Mouse (Mus musculus): Measurements from ENCODE around the gene Park7.
A peak's percentile ranks its signal among the peaks of the same experiment; 100 is the strongest.

The Park7 gene

DNA sequence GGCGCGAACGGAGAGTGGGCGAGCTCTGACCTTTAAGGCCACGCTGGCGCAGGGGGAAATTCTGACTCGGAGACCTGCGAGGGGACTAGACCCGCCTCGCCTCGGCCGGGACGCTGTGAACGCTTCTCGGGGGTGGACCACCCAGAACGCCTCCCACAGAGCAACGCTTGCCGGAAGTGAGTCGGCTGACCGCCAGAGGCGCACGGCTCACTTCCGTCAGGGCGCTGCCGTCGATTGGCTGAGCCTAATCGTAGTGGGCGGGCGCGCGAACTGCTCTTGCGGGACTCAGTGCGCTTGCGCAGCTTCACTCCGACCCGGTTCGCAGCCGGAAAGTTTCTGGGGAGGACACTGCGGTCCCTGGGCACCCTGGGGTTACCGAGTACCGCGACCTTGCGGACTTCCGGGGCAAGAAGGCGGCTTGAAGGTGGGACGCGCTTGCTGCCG lies at the start of gene Park7, which contains the start of gene Tnfrsf9:
Gene Park7 (minus strand): TSS at position 148 of the 444 bp plus-strand sequence.
Gene Tnfrsf9 (plus strand): TSS at position 273 of the 444 bp plus-strand sequence.
- peak; percentile 95 for DNase-seq

DNA sequence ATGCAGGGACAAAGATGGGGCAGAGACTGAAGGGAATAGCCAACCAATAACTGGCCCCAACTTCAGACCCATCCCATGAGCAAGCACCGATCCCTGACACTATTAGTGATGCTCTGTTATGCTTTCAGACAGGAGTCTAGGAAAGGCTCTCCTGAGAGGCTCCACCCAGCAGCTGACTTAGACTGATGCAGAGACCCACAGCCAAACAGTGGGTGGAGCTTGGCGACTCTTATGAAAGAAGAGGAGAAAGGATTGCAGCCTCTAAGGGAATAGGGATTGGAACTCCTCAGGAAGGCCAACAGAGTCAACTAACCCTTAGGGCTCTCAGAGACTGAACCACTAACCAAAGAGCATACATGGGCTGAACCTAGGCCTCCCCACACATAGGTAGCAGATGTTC lies 49.5 kb upstream of the Park7 start:
- DNase-seq: no peak

DNA sequence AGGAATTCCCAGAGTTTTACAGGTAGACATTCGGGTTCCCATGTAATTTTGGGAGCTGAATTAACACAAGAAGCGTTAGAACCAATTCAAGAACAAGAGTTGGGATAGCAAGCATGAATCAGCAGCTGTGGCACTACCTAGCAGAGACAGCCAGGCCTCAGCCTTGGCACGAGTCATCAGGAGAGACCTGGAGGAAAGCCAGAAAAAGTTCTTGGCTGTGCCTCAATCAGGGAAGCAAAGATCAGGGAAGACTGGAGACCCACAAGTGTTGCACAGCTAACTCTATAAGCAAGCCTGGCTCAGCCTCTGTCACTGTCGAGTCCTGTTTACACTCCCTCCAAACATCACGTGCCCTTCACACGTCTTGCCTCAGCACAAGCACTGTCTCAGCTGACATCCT lies 48.0 kb upstream of the Park7 start:
- no peak for DNase-seq

DNA sequence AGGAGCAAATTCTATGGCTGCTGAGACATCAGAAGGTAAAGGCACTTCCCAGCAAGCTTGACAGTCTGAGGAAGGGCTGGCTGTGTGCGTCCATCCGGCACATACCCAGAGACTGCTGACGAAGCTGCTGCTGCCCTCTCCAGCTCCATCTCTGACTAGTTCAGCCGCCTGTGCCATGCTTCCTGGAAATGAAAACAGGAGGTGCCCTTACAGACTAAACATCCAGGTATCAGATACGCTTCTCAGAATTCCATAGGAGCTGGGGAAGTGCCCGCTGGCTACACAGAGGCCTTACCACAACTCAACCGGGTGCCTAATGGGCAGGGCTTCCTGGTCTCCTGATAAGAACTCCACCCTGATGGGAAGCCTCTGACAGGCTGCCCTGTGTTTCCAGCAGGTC lies 44.3 kb upstream of the Park7 start:
- no peak for DNase-seq

- no peak for DNase-seq
Measured at GRCm38 (mm10) chr4:150957106-150957458, 42.8 kb upstream of the Park7 start.

DNA sequence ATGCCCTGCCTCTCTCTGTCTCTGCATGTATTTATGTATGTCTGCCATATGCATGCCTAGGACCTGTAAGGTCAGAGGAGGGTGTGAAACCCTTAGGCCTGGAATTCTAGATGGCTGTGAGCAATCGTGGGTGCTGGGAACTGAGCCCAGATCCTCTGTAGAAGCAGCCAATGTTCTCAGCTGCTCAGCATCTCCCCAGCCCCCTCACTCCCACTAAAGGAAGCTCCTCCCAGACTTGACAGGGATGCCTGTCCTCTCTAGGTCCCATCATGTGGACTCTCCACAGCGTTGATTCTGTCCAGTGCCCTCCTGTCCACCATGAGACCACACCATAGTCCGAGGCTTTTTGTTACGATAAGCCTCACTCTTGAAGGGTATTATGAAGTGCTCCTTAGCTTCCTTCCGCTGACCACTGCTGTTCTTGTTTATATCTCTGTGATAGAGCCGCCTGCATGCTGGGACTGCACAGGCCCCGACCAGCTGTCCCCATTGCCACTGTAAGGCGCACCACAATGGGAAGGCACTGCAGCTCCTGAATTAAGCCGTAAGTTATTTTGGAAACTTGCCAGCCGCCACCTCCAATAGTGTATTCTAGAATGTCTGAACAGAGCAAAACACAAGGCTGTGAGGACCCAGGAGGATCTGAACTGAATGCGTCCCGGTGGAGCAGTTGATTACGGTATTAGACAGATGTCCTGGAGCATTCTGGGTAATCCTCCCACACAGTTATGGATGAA lies 42.3 kb upstream of the Park7 start:
- DNase-seq: no peak

GRCm38 (mm10) chr4:150950972-150951371 lies 36.7 kb upstream of the Park7 start:
- no peak for DNase-seq

DNA sequence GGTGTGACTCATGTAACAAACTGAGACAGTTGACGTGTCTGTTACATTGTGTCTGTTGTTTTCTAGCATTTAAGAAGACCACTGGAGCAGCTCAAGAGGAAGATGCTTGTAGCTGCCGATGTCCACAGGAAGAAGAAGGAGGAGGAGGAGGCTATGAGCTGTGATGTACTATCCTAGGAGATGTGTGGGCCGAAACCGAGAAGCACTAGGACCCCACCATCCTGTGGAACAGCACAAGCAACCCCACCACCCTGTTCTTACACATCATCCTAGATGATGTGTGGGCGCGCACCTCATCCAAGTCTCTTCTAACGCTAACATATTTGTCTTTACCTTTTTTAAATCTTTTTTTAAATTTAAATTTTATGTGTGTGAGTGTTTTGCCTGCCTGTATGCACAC lies 30.5 kb upstream of the Park7 start:
- DNase-seq: no peak

DNA sequence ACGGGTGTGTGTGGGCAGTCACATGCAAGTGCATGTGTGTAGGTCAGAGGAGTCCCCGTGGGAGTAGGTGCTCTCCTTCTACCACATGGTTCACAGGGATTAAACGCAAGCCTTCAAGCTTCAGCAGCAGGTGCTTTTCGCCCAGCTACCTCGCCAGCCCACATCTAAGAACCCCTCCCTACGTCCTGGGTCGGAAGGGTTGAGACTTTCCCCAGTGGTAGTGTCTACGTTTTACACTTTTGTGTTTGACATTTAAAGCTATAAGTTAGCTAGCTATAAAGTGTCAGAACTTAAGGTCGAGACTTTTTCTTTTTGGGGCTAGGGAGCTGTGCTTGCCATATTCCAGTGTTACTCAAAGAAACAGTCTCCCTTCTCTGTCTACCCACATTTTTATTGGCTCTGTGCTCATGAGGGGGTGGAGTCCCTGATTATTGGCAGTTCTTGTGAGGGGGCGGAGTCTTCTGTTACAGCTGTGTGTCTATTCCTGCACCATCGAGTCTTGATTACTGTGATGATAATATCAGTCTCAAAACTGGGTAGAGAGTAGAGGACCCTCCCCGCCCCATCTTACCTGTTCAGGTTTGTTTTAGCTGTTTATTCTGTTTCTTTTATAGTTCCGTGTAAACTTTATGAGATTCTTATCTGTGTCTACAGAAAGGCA lies 25.9 kb upstream of the Park7 start:
- DNase-seq: no peak

- no peak for DNase-seq
Measured at GRCm38 (mm10) chr4:150938063-150938452, 23.8 kb upstream of the Park7 start.

GRCm38 (mm10) chr4:150937293-150938062 lies 23.2 kb upstream of the Park7 start:
- DNase-seq: peak; percentile 56

GRCm38 (mm10) chr4:150933503-150933902 lies 19.3 kb upstream of the Park7 start:
- DNase-seq: no peak

DNA sequence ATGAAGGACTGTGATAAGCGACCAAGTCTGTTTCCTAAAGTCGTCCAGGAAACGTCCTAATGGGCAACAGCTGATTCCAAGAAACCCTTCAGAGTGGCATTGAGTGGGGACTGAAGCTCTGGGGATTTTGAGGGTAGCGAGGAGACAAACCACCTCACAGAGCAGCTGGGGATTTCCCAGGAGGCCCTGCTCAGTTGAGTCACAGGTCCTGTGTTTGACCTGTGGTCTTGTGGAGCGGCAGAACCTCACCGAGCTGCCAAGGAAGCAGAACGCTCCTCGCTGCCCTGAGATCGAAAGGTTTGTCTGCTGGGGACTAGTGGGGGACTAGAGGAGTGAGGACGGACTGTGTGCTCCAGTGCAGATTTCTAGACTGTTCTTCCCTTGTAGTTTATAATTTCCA lies 13.6 kb upstream of the Park7 start:
- no peak for DNase-seq

- DNase-seq: no peak
Measured at GRCm38 (mm10) chr4:150926924-150927705, 12.9 kb upstream of the Park7 start.

GRCm38 (mm10) chr4:150925923-150926322 lies 11.7 kb upstream of the Park7 start:
- DNase-seq: no peak

GRCm38 (mm10) chr4:150924936-150925335 lies 10.7 kb upstream of the Park7 start:
- DNase-seq: no peak

- DNase-seq: no peak
Measured at GRCm38 (mm10) chr4:150924308-150924707, 10.1 kb upstream of the Park7 start.

- DNase-seq: no peak
Measured at GRCm38 (mm10) chr4:150921206-150921605, 7.0 kb upstream of the Park7 start.

GRCm38 (mm10) chr4:150917336-150918027 lies 3.2 kb upstream of the Park7 start:
- no peak for DNase-seq

DNA sequence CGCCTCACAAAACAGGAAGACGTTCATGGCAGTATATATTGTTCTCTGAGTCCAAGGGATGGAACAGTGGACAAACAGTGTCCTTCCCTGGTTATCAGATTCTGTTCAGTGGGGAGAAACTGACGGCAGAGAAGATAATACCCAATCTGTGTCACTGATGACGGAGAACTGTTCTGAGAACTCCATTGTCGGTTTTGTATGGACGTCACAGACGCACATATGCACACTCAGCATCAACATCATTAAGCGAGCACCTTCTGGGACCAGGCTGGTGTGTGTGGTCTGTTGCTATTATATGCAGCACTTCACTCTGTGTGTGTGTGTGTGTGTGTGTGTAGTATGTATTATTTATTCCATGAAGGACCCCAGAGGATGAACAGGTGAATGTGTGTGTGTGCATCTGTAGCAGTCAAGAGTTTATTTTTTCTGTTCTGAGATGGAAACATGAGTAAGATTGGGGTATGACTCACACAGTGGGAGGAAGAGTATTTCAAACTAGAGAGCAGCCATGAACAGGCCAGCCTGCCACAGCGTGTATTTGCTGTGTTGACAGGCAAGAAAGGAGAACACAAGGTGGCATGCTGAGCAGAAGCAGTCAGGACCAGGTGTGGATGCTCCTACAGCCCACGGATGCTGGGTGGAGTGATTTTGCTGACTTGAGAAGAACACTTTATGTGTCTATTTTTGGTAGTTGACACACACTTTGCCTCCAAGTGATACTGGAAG lies 1.1 kb upstream of the Park7 start:
- DNase-seq: no peak

DNA sequence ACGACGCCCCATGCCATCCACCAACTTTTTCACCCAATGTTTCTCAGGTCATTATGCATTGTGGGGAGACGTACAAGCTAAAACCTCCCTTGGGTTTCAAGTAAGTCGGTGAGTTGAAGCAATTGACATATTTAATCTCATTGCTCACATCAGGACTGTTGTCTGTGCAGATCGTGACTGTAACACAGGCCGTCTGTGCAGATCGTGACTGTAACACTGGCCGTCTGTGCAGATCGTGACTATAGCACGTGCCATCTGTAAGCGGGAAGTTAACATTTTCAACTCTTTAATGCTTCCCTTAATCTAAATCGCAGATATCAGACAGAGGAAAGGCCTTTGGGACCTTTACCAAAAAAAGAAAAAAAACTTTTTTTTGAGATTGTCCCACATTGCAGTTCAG lies 494 bp downstream of the Park7 start:
- DNase-seq: no peak
